Mouse (Mus musculus) intestine, embryonic 15.5 days (tissue): ENCODE results near the gene Zc2hc1b. TPM values are rescaled to one million over a fixed set of nuclear protein-coding genes. Genes with fewer than 3 reads are reported as not detected.

Experiments used
- ATAC-seq: fragments of 200-750 bp; cut with Nextera tagmentation; 2 replicates; pipeline ENCODE4 v1.8.0; 2017; ENCODE audit warnings: moderate TSS enrichment, moderate library complexity
- H3K27ac ChIP-seq: fragments of 300-500 bp; sonication (generic); 2 replicates; pipeline ENCODE4 v1.5.1; 2015; ENCODE audit warnings: mild to moderate bottlenecking, inconsistent platforms
- H3K27me3 ChIP-seq: fragments of 300-500 bp; sonication (generic); replicated peaks from 2 replicates; pipeline ENCODE4 v1.6.1; 2015; ENCODE audit warnings: inconsistent platforms
- H3K36me3 ChIP-seq: fragments of 300-500 bp; sonication (generic); 2 replicates; pipeline ENCODE4 v1.6.1; 2015; ENCODE audit warnings: inconsistent platforms
- H3K4me1 ChIP-seq: fragments of 300-500 bp; sonication (generic); replicated peaks from 2 replicates; pipeline ENCODE4 v1.6.1; 2015; ENCODE audit warnings: inconsistent platforms
- H3K4me2 ChIP-seq: fragments of 300-500 bp; sonication (generic); replicated peaks from 2 replicates; pipeline ENCODE4 v1.6.1; 2015; ENCODE audit warnings: mild to moderate bottlenecking, inconsistent platforms
- H3K4me3 ChIP-seq: fragments of 300-500 bp; sonication (generic); replicated peaks from 2 replicates; pipeline ENCODE4 v1.5.1; 2015; ENCODE audit warnings: inconsistent platforms
- H3K9ac ChIP-seq: fragments of 300-500 bp; sonication (generic); 2 replicates; pipeline ENCODE4 v1.6.1; 2015; ENCODE audit warnings: inconsistent platforms
- H3K9me3 ChIP-seq: fragments of 300-500 bp; sonication (generic); 2 replicates; pipeline ENCODE4 v1.6.1; 2016; ENCODE audit warnings: inconsistent platforms
- WGBS: fragments of 180-500 bp; shearing (Covaris S2); methylation state at CpG from one replicate; pipeline ENCODE4 v1.1.7; 2015; 5-methylcytosine and 5-hydroxymethylcytosine counted together
- polyA plus RNA-seq: library from polyadenylated mRNA; unstranded; fragments of >200 nt; fragmentation: Nextera tagmentation; extraction: Ambion mirVana; gene quantifications from 2 replicates; pipeline ENCODE4 v1.2.1, GENCODE M21; 2015

Gene Zc2hc1b
- polyA plus RNA-seq, 1 experiment from 2014 or later = not detected

DNA sequence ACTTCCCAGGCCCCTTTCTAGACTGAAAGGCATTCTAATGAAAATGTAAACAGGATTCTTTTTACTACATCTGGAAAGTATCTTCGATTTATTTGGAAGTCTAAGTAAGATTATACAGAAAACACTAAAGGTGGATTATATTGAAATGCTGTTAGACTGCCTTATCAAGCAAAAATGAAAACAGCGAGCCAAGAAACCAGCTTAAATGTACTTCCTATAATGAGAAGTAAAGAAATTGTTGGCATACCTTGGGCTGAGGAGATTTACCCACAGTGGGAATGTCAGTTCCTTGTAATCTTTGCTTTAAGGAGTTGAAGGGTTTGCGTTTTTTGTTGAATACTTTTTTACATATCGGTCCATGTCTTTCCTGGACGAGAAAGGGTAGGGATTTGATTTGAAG, 9.4 kb downstream of the Zc2hc1b start:
- Histone ChIP-seq H3K9me3 (no peaks in the 10 kb centered on the region), H3K4me2 (no peak overlapping the region), H3K4me1 (peaks cover 18% of the 10 kb centered on the region), H3K4me3 (no peak overlapping the region), H3K36me3 (no peaks in the 10 kb centered on the region), H3K9ac (no peak overlapping the region), H3K27ac (0 out of 2 replicates have a peak overlapping the region, but pooled peaks have one; percentile 54), H3K27me3 (no peaks in the 10 kb centered on the region)
- 53% methylated on average over 5 of the region's 5 CpGs for WGBS
- no peak for ATAC-seq

DNA sequence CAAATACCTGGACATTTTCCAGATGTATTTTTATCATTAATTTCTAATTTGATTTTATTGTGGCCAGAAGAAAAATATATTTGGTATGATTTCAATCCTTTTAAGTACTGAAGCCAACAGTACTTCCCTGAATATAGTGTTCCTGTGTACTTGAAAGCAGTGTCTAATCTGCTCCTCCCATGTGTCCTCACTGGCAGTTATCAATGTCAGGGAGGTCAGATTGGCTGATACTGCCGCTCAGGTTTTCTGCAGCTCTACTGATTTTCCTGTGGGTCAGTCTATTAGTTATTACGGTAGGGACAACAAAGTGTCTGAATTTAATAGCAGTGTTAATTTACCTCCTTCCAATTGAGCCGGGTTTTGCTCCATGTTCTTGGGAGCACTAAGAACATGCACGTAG, 15.8 kb downstream of the Zc2hc1b start:
- no peaks in the 10 kb centered on the region for H3K9me3 ChIP-seq
- no peak overlapping the region for H3K9ac ChIP-seq
- H3K4me1 ChIP-seq = no peaks in the 10 kb centered on the region
- no peak overlapping the region for H3K4me3 ChIP-seq
- H3K27me3 ChIP-seq = no peaks in the 10 kb centered on the region
- H3K4me2 ChIP-seq = no peak overlapping the region
- 78% methylated on average over 4 of the region's 4 CpGs for WGBS
- H3K36me3 ChIP-seq = no peaks in the 10 kb centered on the region
- no peak overlapping the region for H3K27ac ChIP-seq
- ATAC-seq = no peak

- 91% methylated on average over 4 of the region's 4 CpGs for WGBS
Observed at GRCm38 (mm10) chr10:13160913-13161312, 16.9 kb downstream of the Zc2hc1b start.

DNA sequence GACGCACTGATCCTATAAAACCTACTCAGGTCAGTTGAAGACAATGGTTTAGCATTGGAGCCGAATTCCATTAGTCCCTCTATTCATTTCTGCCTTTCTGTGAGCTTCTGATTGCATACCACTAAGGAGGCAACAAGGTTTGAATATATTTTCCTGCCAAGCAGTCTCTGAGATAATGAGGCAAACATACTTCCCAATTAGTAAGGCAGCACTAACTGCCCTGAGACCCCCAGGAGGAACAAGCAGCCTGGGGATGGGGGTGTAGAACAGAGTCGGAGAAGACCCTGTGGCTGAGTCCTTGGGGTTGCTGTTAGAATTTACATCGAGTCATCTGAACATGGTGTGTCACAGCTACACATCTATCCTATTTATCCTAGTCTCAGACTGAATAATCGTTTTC, 22.4 kb downstream of the Zc2hc1b start:
- Histone ChIP-seq H3K4me1 (no peaks in the 10 kb centered on the region), H3K4me3 (no peak overlapping the region), H3K36me3 (no peaks in the 10 kb centered on the region), H3K9me3 (no peaks in the 10 kb centered on the region), H3K27ac (no peak overlapping the region), H3K27me3 (no peaks in the 10 kb centered on the region), H3K4me2 (no peak overlapping the region), H3K9ac (no peak overlapping the region)
- 90% methylated on average over 5 of the region's 5 CpGs for WGBS
- ATAC-seq = no peak

More at GRCm38 (mm10) chr10:13160913-13161312, 16.9 kb downstream of the Zc2hc1b start:
- Histone ChIP-seq H3K4me2 (no peak overlapping the region), H3K4me3 (no peak overlapping the region), H3K4me1 (no peaks in the 10 kb centered on the region), H3K36me3 (no peaks in the 10 kb centered on the region), H3K9me3 (no peaks in the 10 kb centered on the region), H3K27ac (no peak overlapping the region), H3K9ac (no peak overlapping the region), H3K27me3 (no peaks in the 10 kb centered on the region)
- ATAC-seq = no peak

DNA sequence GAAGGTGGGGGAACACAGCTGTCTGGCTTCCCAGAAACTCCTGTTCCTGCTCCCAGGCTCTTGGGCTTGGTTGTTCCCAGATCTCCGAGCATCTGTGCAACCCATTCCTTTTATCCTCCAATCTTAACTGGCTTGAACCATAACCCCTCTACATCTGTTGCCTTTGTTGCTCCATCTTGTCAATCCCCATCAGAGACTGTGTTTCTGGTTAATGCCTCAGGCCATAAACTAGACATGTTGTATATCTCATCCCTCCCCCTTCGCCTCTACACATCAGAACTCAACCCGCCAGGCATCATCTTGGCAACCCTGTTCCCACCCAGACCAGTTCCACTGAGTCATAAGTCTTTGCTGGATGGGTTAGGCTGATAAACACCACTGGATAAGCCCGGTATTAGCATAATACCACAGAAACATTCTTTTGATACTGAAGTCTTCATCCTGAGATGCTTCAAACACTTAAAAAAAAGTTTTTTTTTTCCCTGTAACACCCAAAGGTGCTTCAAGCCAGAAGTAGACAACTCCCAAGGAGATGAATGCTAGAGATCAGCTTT, 24.9 kb downstream of the Zc2hc1b start:
- Histone ChIP-seq H3K9me3 (no peaks in the 10 kb centered on the region), H3K9ac (no peak overlapping the region), H3K27ac (no peak overlapping the region), H3K4me1 (no peaks in the 10 kb centered on the region), H3K4me3 (no peak overlapping the region), H3K36me3 (no peaks in the 10 kb centered on the region), H3K27me3 (no peaks in the 10 kb centered on the region), H3K4me2 (no peak overlapping the region)
- WGBS = 85% methylated on average over 4 of the region's 4 CpGs
- no peak for ATAC-seq

GRCm38 (mm10) chr10:13151353-13151752, 26.5 kb downstream of the Zc2hc1b start:
- H3K4me2 ChIP-seq = no peak overlapping the region
- no peaks in the 10 kb centered on the region for H3K4me1 ChIP-seq
- H3K9me3 ChIP-seq = no peaks in the 10 kb centered on the region
- H3K36me3 ChIP-seq = no peaks in the 10 kb centered on the region
- H3K9ac ChIP-seq = no peak overlapping the region
- no peak overlapping the region for H3K4me3 ChIP-seq
- no peak overlapping the region for H3K27ac ChIP-seq
- no peaks in the 10 kb centered on the region for H3K27me3 ChIP-seq
- no peak for ATAC-seq
- WGBS = 61% methylated on average over 5 of the region's 5 CpGs

DNA sequence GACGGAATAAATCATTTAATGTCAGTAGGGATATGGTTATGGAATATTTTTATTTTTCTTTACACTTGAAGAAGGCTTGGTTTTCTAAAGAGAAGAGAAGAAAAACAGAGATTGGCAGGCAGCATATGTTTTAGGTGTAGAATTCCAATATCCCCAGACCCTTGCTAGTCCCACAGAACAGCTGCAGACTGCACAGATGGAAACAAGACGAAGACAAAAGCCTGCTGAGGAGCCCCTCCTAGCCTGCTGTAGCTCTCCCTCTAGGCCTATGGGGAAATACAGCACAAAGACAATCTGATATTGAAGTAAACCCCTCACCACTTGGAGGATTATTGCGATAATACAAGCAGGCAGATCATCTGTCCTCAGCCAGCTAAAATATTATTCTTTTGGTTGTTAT, 27.4 kb downstream of the Zc2hc1b start:
- no peak overlapping the region for H3K9ac ChIP-seq
- H3K27me3 ChIP-seq = no peaks in the 10 kb centered on the region
- H3K4me2 ChIP-seq = no peak overlapping the region
- H3K27ac ChIP-seq = no peak overlapping the region
- no peak overlapping the region for H3K4me3 ChIP-seq
- ATAC-seq = no peak
- H3K36me3 ChIP-seq = no peaks in the 10 kb centered on the region
- 77% methylated on average over 3 of the region's 3 CpGs for WGBS
- H3K4me1 ChIP-seq = no peaks in the 10 kb centered on the region
- no peaks in the 10 kb centered on the region for H3K9me3 ChIP-seq

DNA sequence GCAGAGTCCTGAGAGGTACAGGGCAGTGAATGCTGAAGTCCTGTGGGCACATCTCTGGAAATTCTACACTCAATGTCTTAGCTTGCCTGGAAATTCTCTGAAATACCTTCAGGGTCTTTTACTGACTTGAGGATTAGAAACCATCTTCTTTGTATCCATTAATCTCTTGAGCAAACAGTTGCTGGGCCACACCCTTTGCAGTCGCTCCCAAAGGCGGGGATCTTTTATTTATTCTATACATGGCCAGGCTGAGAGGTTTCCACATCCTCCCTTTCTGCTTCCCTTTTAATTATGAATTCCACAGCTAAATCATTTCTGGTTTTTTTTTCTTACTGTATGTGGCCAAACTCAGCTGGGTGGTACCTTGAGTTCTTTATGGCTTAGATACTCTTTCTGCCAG, 37.4 kb downstream of the Zc2hc1b start:
- Histone ChIP-seq H3K4me3 (no peak overlapping the region), H3K36me3 (no peaks in the 10 kb centered on the region), H3K4me2 (no peak overlapping the region), H3K27me3 (no peaks in the 10 kb centered on the region), H3K9ac (no peak overlapping the region), H3K9me3 (no peaks in the 10 kb centered on the region), H3K27ac (no peak overlapping the region), H3K4me1 (no peaks in the 10 kb centered on the region; the same call in 1 of the 2 replicates)
- WGBS = 40% methylated on average over 2 of the region's 2 CpGs
- ATAC-seq = 0 out of 2 replicates have a peak, but pooled peaks have one; percentile 47

DNA sequence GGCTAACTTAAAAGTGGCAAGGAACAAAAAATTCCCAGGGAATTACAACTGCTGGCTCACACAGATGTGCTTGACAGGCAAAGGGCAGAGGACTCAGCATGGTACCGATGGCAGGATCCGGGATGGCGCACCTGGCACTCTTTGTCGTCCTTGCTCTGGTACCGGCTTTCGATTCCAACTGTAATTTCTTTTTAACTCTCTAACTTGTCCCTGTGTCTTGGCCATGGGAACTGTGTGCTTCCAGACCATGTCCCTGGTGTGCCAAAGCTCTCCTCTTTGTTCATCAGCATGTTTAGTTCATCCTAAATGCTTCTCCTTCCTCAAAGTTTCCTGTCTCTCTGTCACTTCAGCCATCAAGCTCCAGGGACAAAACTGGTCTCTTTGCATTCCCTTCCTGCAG, 39.9 kb downstream of the Zc2hc1b start:
- 94% methylated on average over 6 of the region's 6 CpGs for WGBS
- Histone ChIP-seq H3K27ac (no peak overlapping the region), H3K36me3 (no peaks in the 10 kb centered on the region), H3K9ac (no peak overlapping the region), H3K4me2 (no peak overlapping the region), H3K4me3 (no peak overlapping the region), H3K27me3 (no peaks in the 10 kb centered on the region), H3K4me1 (no peaks in the 10 kb centered on the region; the same call in 1 of the 2 replicates), H3K9me3 (no peaks in the 10 kb centered on the region)
- ATAC-seq = no peak

DNA sequence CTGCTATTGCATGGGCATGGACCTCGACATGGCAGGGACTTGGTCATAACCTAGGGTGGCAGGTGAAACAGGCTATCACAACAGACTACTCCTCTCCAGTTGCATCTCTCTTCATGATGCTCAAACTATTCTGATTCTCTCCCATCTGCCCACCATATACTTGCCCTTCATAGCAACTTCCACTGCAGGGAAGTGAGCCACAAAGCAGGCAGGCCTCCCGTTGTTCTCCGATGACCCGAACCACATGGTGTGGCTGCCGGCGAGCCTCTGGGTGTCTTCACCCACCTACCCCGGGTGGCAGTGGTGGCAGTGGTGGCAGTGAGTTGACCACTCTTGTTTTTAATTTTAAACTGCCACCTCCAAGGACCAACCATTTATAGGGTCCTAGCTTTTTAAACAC, 42.1 kb downstream of the Zc2hc1b start:
- no peaks in the 10 kb centered on the region for H3K9me3 ChIP-seq
- WGBS = 91% methylated on average over 7 of the region's 7 CpGs

GRCm38 (mm10) chr10:13135276-13135675, 42.5 kb downstream of the Zc2hc1b start:
- no peaks in the 10 kb centered on the region for H3K36me3 ChIP-seq
- no peak overlapping the region for H3K27ac ChIP-seq
- ATAC-seq = no peak
- no peaks in the 10 kb centered on the region; the same call in 1 of the 2 replicates for H3K4me1 ChIP-seq
- no peak overlapping the region for H3K9ac ChIP-seq
- no peaks in the 10 kb centered on the region for H3K9me3 ChIP-seq
- H3K27me3 ChIP-seq = no peaks in the 10 kb centered on the region
- no peak overlapping the region for H3K4me2 ChIP-seq
- 92% methylated on average over 7 of the region's 7 CpGs for WGBS
- no peak overlapping the region for H3K4me3 ChIP-seq

More for the DNA sequence above, 42.1 kb downstream of the Zc2hc1b start:
- H3K27ac ChIP-seq = no peak overlapping the region
- H3K4me1 ChIP-seq = no peaks in the 10 kb centered on the region; the same call in 1 of the 2 replicates
- no peak overlapping the region for H3K4me3 ChIP-seq
- no peak overlapping the region for H3K9ac ChIP-seq
- H3K36me3 ChIP-seq = no peaks in the 10 kb centered on the region
- no peak for ATAC-seq
- no peaks in the 10 kb centered on the region for H3K27me3 ChIP-seq
- H3K4me2 ChIP-seq = no peak overlapping the region

DNA sequence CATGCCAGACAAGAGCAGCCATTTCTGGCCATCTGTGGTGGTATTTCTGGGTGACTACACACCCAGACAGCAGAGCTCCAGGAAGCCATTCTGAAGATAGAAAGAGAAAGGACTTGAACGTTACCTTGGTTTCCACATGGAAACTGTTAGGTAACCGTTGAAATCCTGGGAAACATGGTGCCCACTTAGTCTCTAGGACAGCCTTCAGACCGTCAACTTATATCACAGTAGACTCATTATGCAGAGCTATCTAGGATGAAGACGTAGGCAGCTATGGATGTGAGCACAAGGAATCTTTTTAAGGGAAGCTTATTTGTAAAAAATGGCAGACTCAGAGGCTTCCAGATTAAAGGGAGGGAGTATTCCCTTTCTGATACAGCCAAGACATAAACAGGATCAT, 44.0 kb downstream of the Zc2hc1b start:
- Histone ChIP-seq H3K9me3 (no peaks in the 10 kb centered on the region), H3K4me2 (no peak overlapping the region), H3K4me3 (no peak overlapping the region), H3K27ac (no peak overlapping the region), H3K27me3 (no peaks in the 10 kb centered on the region), H3K36me3 (peaks cover 1% of the 10 kb centered on the region; the same call in 1 of the 2 replicates), H3K4me1 (no peaks in the 10 kb centered on the region), H3K9ac (no peak overlapping the region)
- no peak for ATAC-seq
- WGBS = 88% methylated on average over 4 of the region's 4 CpGs

GRCm38 (mm10) chr10:13127946-13128345, 49.9 kb downstream of the Zc2hc1b start:
- H3K4me3 ChIP-seq = no peak overlapping the region
- H3K4me1 ChIP-seq = no peaks in the 10 kb centered on the region
- no peak for ATAC-seq
- no peak overlapping the region for H3K27ac ChIP-seq
- no peaks in the 10 kb centered on the region for H3K9me3 ChIP-seq
- WGBS = 92% methylated on average over 7 of the region's 7 CpGs
- no peak overlapping the region for H3K4me2 ChIP-seq
- H3K9ac ChIP-seq = no peak overlapping the region
- no peaks in the 10 kb centered on the region for H3K27me3 ChIP-seq
- peaks cover 7% of the 10 kb centered on the region; the same call in 1 of the 2 replicates for H3K36me3 ChIP-seq
